In genomic region chr15:91056176-91056865, GRCm38 (mm10) we compare ENCODE assay signal across 10 mouse cellular contexts. TPM values are rescaled to one million over a fixed set of nuclear protein-coding genes. Genes with fewer than 3 reads are reported as not detected.
DNase-seq lines count a peak whose midpoint lies in the region; ATAC-seq lines count a peak whose summit lies in the region.
"Had no signal": no experiment of that assay in that cellular context is flagged by ENCODE, and none has a peak within 500 bp of the region (broad histone marks: within the 10 kb centered on the region; RNA-seq: fewer than 3 reads in every experiment).

No protein-coding gene starts in this region.

- intact Hi-C loops in gastrocnemius, postnatal 36 days (cut with DNase I), result no loop called here

- 72% methylated on average over 5 of the region's 5 CpGs for WGBS in kidney, embryonic 15.5 days
- 29% methylated on average over 5 of the region's 5 CpGs for WGBS in hindbrain, embryonic 15.5 days
- 41% methylated on average over 5 of the region's 5 CpGs for WGBS in neural tube, embryonic 13.5 days
- 49% methylated on average over 5 of the region's 5 CpGs for WGBS in heart, embryonic 11.5 days (ENCODE audit: insufficient replicate concordance)

- no peak for DNase-seq in kidney, adult 8-10 months
- peak; percentile 45 for DNase-seq in embryo, embryonic 9.5 days (ENCODE audit: extremely low spot score)
- DNase-seq in natural killer cell, adult 2 months (ENCODE audit: low spot score in 2 of 2), result no peak
- DNase-seq in gastrocnemius, postnatal 36 days, result no peak
- DNase-seq: lung, postnatal 14 days had no signal

- H3K36me3 ChIP-seq in kidney, embryonic 15.5 days, result no peaks in the 10 kb centered on the region
- H3K36me3 ChIP-seq in hindbrain, embryonic 15.5 days, result no peaks in the 10 kb centered on the region
- H3K36me3 ChIP-seq in neural tube, embryonic 13.5 days, result no peaks in the 10 kb centered on the region
- no peaks in the 10 kb centered on the region for H3K36me3 ChIP-seq in heart, embryonic 11.5 days (ENCODE audit: control insufficient read depth, insufficient read depth, low read length)

- no peaks in the 10 kb centered on the region for H3K27me3 ChIP-seq in kidney, embryonic 15.5 days
- no peaks in the 10 kb centered on the region for H3K27me3 ChIP-seq in hindbrain, embryonic 15.5 days
- H3K27me3 ChIP-seq in neural tube, embryonic 13.5 days, result no peaks in the 10 kb centered on the region
- H3K27me3 ChIP-seq in heart, embryonic 11.5 days (ENCODE audit: control insufficient read depth, insufficient read depth, low read length), result no peaks in the 10 kb centered on the region

- H3K4me2 ChIP-seq in kidney, embryonic 15.5 days, result no peak overlapping the region
- no peak overlapping the region for H3K4me2 ChIP-seq in hindbrain, embryonic 15.5 days
- no peak overlapping the region for H3K4me2 ChIP-seq in neural tube, embryonic 13.5 days
- no peak overlapping the region for H3K4me2 ChIP-seq in heart, embryonic 11.5 days

- H3K4me1 ChIP-seq in kidney, embryonic 15.5 days, result no peaks in the 10 kb centered on the region
- peaks cover 10% of the 10 kb centered on the region; the same call in 1 of the 2 replicates for H3K4me1 ChIP-seq in hindbrain, embryonic 15.5 days (replicated peaks)
- peaks cover 15% of the 10 kb centered on the region for H3K4me1 ChIP-seq in neural tube, embryonic 13.5 days (replicated peaks)
- peaks cover 17% of the 10 kb centered on the region for H3K4me1 ChIP-seq in heart, embryonic 11.5 days (ENCODE audit: control insufficient read depth, insufficient read depth, low read length)

- H3K4me3 ChIP-seq in kidney, embryonic 15.5 days (replicated peaks), result no peak overlapping the region
- H3K4me3 ChIP-seq in hindbrain, embryonic 15.5 days, result no peak overlapping the region
- H3K4me3 ChIP-seq in neural tube, embryonic 13.5 days, result no peak overlapping the region
- H3K4me3 ChIP-seq in heart, embryonic 11.5 days (ENCODE audit: low read depth, low read length), result no peak overlapping the region
- H3K4me3 ChIP-seq: layer of hippocampus, adult 2 months had no signal

- no peaks in the 10 kb centered on the region for H3K9me3 ChIP-seq in kidney, embryonic 15.5 days (replicated peaks)
- no peaks in the 10 kb centered on the region for H3K9me3 ChIP-seq in hindbrain, embryonic 15.5 days
- no peaks in the 10 kb centered on the region for H3K9me3 ChIP-seq in neural tube, embryonic 13.5 days
- H3K9me3 ChIP-seq in heart, embryonic 11.5 days (replicated peaks; ENCODE audit: control insufficient read depth, low read length), result no peaks in the 10 kb centered on the region

- no peak overlapping the region for H3K27ac ChIP-seq in kidney, embryonic 15.5 days
- no peak overlapping the region for H3K27ac ChIP-seq in hindbrain, embryonic 15.5 days (replicated peaks)
- no peak overlapping the region for H3K27ac ChIP-seq in neural tube, embryonic 13.5 days (replicated peaks)
- no peak overlapping the region for H3K27ac ChIP-seq in heart, embryonic 11.5 days (ENCODE audit: low read depth, low read length)
- H3K27ac ChIP-seq: layer of hippocampus, adult 2 months had no signal

- ATAC-seq in kidney, embryonic 15.5 days (replicated peaks; ENCODE audit: low FRiP score), result 0 out of 2 replicates have a peak, but pooled peaks have one; percentile 60
- peak; percentile 81; the same call in 1 of the 2 replicates for ATAC-seq in hindbrain, embryonic 15.5 days (ENCODE audit: low FRiP score, low read depth)
- ATAC-seq in neural tube, embryonic 13.5 days (ENCODE audit: low read depth), result peak; percentile 86
- no peak for ATAC-seq in heart, embryonic 11.5 days (replicated peaks; ENCODE audit: insufficient number of reproducible peaks, low FRiP score, low TSS enrichment)

- no peak overlapping the region for H3K9ac ChIP-seq in kidney, embryonic 15.5 days
- H3K9ac ChIP-seq in hindbrain, embryonic 15.5 days, result no peak overlapping the region
- H3K9ac ChIP-seq in neural tube, embryonic 13.5 days, result no peak overlapping the region
- H3K9ac ChIP-seq in heart, embryonic 11.5 days (ENCODE audit: low read depth, low read length), result no peak overlapping the region

RNA-seq across cellular contexts. Expression of gene Kif21a, which starts 6.6 kb away (rescaled TPM):
- 7.4 and 8.2 TPM in 2 replicates for polyA plus RNA-seq in kidney, embryonic 15.5 days (2015; fragmentation: Nextera tagmentation; extraction: Ambion mirVana)
- polyA plus RNA-seq in hindbrain, embryonic 15.5 days (2015; fragmentation: Nextera tagmentation; extraction: Ambion mirVana), result 42.8 and 47.5 TPM in 2 replicates
- 42.0 and 46.0 TPM in 2 replicates for polyA plus RNA-seq in neural tube, embryonic 13.5 days (2015; fragmentation: Nextera tagmentation; extraction: Ambion mirVana)
- 6.5 TPM in 2 replicates for polyA plus RNA-seq in heart, embryonic 11.5 days (2014; fragmentation: Nextera tagmentation; extraction: Ambion mirVana)
- total RNA-seq in gastrocnemius, postnatal 36 days (2021), result 10 to 100 TPM; 12.8 to 14.1 TPM
